Mouse (Mus musculus): ENCODE data around the gene Ptprg.

DNA sequence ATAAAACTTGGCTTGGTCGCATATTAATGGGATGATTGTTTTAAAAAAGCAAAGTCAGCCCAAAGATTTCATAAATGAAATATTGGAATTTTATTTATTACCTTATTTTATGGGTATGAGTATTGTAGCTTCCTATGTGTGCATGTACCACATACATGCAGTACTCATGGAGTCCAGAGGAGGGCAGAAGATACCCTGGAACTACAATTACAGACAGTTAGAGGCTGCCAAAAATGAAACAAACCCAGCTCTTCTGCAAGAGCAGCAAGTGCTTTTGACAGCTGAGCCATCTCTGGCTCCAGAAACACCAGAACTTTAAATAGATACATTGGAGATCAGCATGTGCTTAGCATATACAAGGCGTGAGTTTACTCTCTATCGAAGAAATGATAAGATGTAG, 592.6 kb downstream of the Ptprg start:
- TF ChIP-seq POLR2A (IDR thresholded peaks at IDR 0.05; ENCODE audit: borderline replicate concordance, insufficient read depth, low read length) (no peak), CTCF (IDR thresholded peaks at IDR 0.05; ENCODE audit: borderline replicate concordance, insufficient read depth, low read depth, low read length) (no peak)

Measured in cerebellum, adult 2 months (tissue).